Mouse (Mus musculus): ENCODE measurements around the gene Atg16l2. TPM values are rescaled to one million over a fixed set of nuclear protein-coding genes. Genes with fewer than 3 reads are reported as not detected.

Gene Atg16l2
- polyA plus RNA-seq, 1 experiment from 2014 or later, result 5.3 TPM

DNA sequence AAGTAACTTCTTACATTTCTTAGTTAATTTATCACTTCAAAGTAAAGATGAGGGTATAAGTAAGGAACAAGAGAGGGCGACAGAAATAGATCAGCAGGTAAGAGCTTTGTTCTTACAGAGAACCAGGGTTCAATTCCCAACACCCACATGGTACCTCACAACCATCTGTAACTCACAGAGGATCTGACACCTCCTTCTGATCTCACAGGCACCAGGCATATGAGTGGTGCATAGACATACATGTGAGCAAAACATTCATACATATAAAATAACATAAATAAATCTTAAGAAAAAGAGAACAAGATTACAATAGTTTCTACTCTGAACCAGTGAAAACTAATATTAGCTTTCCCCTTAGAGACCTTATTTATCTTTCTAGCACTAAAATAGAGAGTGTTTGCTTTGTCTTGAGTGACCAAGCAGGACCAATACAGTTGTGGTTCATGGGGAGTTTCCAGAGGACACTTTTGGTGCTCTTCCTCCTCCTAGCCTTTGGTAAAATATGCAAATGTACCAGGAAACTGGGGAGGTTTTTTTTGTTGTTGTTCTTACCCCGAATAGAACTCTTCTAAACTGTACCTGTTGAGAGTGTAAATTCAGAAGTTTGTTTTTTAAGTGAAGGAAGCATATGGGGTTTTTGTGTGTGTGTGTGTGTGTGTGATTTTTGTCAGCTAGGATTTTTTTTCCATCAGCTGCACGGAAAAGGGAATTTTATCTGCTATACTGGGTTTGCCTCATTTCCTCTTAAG is 88.4 kb downstream of the Atg16l2 start:
- no peak for DNase-seq
- WGBS (ENCODE audit: insufficient replicate concordance), result 47% methylated on average over 3 of the region's 3 CpGs

More for the DNA sequence above, 88.4 kb downstream of the Atg16l2 start:
- Histone ChIP-seq H3K27me3 (ENCODE audit: insufficient read depth, low read length) (no peaks in the 10 kb centered on the region), H3K9me3 (ENCODE audit: low read length) (no peaks in the 10 kb centered on the region), H3K4me3 (ENCODE audit: low read depth, low read length) (no peak overlapping the region), H3K36me3 (replicated peaks; ENCODE audit: insufficient read depth, low read length) (0 out of 2 replicates have a peak, but pooled peaks cover 4% of the 10 kb centered on the region), H3K9ac (replicated peaks) (no peak overlapping the region), H3K4me1 (ENCODE audit: insufficient read depth) (peaks cover 5% of the 10 kb centered on the region; the same call in 1 of the 2 replicates), H3K27ac (ENCODE audit: low read depth) (no peak overlapping the region), H3K4me2 (ENCODE audit: low read depth, low read length) (no peak overlapping the region)
- ATAC-seq, result no peak
- TF ChIP-seq CTCF (IDR thresholded peaks at IDR 0.05; ENCODE audit: low read depth) (no peak), EP300 (IDR thresholded peaks at IDR 0.05; ENCODE audit: low read depth) (no peak)

Other genes starting within 250 kb of the Atg16l2 start
- 7.4 and 7.8 TPM in 2 replicates for gene Fchsd2, start 209.4 kb downstream of the Atg16l2 start, polyA plus RNA-seq (2015; fragmentation: Nextera tagmentation; extraction: Ambion mirVana)
- gene Stard10, start 14.8 kb upstream of the Atg16l2 start, polyA plus RNA-seq (2015; fragmentation: Nextera tagmentation; extraction: Ambion mirVana), result 361 and 384 TPM in 2 replicates
- 16.0 and 18.1 TPM in 2 replicates for gene Arap1, start 45.8 kb upstream of the Atg16l2 start, polyA plus RNA-seq (2015; fragmentation: Nextera tagmentation; extraction: Ambion mirVana)
- gene Gm45837, start 108.6 kb upstream of the Atg16l2 start, polyA plus RNA-seq (2015; fragmentation: Nextera tagmentation; extraction: Ambion mirVana), result not detected in 2 replicates
- 14.8 and 15.8 TPM in 2 replicates for gene Pde2a, start 119.4 kb upstream of the Atg16l2 start, polyA plus RNA-seq (2015; fragmentation: Nextera tagmentation; extraction: Ambion mirVana)

Data from liver, postnatal 0 days (tissue).